Mouse (Mus musculus) c-Kit-positive CD71-positive TER-119-positive erythroid progenitor cells, embryonic 14.5 days (primary cell): Measurements from ENCODE around the gene Prl.
"Not testable (repeated sequence)": the region's sequence is repeated elsewhere in the genome, so short reads cannot be mapped to it uniquely, and the experiment has no call there.

ENCODE experiments used
- DNase-seq: peaks from one replicate; pipeline ENCODE4 v3.0.0-alpha.2; 2013; ENCODE audit warnings: low spot score

The Prl gene

DNA sequence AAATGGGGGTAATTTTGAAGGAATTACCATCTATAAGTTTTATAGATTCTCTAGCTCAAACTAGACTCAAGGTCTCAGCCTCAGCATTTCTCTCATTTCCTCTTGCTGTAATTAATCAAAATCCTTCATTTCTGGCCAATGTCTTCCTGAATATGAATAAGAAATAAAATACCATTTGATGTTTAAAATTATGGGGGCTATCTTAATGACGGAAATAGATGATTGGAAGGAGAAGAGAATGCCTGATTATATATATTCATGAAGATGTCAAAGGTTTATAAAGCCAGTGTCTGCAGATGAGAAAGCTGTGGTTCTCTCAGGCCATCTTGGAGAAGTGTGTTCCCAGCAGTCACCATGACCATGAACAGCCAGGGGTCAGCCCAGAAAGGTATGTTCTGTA is at the start of gene Prl:
Gene Prl, plus strand, starts transcription at position 301 of the 400 bp plus-strand sequence.
- DNase-seq: no peak

DNA sequence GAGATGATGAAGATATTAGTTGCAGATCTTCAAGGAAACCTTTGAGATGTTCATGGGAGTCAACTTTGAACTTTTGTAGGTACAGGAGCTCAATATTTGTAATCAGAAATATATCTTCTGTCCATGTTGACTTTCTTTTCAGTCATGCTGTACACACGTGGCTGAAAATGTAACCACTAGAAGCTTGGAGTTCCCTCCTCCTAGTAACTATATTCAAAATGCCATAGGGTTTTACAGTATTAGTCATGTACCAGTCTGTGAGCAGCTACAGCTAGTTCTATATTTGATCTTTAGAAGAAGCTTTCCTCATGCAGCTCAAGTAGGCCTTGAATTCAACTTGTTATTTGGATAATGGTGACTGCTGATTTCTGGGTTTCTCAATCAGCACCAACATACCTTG is 30.8 kb upstream of the Prl start:
- no peak for DNase-seq

DNA sequence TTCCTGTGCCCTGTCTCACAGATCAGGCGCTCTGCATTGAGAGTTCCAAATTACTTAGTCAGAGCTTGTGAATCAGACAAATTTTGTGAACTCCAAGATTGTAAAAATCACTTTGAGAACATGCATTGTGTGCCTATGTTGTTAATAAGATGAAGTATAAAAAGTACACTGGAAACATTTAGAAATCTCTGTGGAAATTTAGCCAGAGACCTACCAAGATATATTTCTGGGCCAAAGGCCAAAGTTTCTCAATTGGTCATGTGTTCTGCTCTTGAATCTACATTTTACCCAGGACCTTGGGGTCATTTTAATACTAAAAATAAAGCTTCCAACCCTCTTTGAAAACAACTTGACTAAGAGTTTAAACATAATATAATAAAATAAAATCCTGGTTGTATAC is 30.0 kb upstream of the Prl start:
- DNase-seq: no peak

DNA sequence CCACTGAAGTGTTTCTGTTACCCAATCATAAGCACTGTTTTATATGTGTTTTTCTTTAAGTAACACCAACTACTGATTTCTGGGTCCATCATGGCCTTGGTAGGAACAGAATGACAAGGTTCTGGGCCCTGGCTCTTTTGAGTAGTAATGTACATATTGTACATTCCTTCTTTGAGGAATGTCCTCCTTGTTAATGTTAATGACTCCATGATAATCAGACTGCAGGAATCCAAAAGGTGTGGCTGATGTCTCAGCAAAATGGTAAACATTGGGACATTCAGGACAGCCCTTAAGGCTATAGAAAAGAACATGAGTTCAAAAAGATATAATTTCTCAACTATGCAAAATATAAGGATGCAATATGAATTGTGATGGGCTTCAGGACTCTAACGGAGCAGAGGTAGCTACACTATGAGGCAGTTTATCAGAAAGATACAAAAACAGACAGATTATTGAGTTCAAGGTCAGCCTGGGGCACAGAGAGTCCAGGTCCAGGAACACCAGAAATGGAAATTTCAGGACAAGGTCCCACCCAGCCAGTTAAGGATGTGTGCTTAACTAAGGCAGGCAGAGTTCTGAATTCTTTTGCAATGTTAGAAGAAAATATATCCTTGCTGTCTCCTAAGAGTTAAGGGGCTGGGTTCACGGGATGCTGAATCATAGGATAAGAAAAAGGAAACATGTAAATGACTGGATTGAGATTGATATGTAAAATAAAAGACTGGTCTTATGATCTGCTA is 28.7 kb upstream of the Prl start:
- DNase-seq: no peak

DNA sequence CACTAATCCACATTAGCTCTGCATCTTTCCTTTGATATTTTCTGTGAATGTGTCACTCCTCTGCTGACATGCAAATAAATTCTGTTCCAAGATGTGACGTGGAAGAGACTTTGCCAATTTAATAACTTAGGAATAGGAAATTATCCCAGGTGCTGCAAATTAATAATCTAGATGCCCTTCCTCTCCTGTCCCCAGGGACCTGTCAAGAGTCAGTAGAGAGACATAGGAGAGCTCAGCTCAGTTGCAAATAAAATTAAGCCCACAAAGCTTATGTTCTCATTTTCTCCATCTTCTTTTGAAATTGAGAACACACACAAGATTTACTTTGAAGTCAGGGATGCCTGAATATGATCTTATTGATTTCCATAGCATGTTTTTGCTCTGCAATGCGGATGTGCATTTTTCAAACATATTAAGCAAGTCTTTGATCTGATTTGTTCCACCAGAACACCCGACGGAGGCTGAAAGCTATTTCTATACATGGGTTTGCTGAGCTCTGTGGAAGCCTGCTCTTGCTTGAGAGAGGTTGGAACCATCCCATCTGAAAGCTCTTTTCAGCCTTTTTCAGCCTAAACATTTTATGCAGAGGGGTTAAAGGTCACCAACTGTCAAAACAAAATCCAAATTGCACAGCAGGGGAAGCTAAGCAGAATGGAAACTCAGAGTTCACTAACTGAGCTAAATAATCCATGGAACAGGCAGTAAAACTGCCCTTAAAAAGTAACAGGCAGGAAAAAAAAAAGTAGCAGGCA is 26.1 kb upstream of the Prl start:
- DNase-seq: no peak

DNA sequence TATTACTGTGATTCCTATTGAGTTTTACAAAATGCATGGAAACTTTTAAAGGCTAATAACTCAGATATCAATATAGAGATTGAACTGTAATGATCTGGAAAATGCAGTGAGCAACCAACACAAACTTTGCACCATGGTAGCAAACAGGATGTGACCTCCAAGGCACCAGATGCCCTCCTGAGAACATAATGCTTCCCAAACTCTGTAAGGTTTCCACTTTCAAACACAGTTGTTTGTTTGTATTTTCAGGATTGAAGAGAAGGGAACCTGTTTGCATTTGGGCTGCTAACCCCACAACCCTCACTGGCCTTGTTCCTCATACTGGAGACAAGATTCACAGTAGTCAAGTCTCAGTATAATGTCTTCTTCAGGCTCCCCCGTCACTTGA is 25.5 kb upstream of the Prl start:
- no peak for DNase-seq

DNA sequence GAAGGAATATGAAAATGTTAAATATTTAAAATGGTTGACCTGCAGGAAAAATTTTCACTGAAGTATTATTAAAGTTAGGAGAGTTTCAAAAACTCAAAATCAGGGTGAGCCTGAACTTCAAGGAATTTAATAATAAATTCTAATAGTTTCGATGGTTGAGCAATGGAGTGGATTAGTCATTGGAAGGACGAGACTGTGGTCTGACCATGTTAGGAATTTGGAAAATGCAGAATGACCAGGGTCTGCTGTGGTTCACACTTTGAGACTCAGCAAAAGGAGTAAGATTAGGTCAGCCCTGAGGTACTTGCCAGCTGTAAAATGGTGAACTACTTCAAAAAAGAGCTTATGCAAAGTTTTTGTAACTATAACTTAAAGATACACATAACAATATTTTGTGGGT is 24.4 kb upstream of the Prl start:
- no peak for DNase-seq

DNA sequence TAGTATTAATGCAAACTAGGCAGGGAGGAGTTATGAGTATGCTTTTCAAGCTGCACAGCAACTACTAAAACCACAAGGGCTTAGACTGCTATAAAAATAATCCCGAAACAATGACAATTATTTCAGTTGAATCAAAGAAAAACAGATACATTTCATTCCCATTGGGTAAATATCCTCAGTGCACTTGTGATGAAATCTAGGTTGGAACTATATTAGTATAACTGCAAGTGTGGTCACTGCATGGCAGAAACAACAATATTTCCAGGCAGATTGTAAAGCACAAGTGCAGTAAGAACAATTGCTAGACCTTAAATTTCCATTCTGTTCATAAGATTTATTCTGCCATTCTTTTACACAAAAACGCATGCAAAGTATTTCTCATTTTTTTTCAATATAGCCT is 15.2 kb upstream of the Prl start:
- no peak for DNase-seq

DNA sequence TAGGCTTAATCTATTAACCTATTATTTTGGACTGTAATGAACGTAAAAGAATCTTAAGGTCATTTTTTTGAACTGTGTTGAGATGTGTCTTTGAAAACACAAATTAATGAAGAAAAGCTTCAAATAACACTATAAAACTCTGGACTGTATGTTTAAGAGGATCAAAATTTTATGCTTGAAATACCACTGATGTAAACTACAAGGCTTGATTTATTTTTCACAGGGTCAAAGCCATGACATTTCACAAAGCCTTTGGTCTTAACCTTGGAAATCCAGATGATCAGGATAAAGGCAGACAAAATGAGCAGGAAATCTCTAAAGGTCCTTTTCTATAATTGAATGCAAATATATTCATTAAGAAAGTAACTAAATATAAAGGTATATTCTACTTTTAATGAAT is 14.0 kb upstream of the Prl start:
- no peak for DNase-seq

DNA sequence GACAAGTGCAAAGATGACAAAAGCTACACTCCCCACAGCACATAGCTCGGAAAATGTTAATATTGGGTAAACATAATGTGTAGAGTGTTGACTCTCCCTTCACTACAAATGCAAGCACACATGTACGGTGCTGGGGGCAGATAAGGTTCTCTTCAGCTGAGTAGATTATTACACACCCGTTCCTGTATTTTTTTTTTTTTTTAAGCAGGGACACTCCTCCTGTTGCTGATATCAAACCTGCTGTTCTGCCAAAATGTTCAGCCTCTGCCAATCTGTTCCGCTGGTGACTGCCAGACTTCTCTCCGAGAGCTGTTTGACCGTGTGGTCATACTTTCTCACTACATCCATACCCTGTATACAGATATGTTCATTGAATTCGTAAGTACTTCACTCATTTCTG is 1.8 kb downstream of the Prl start:
- no peak for DNase-seq

DNA sequence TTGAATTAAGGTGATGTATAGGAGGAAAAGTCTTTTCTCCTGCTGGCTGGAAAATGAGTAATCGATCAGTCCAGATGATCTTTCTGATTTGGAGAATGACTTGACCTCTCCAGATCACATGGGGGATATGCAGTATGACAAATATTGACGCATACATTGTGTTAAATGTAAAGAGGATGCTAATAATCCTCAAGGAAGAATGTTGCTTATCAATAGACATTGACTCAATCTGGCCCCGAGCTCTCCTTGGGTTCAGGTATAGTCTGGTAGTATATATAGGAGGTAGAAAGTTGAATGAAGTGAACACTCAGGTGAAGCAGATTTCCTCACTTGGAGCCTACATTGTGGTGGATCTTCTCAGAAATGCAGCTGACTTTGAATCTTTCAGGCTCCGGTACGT is 36.5 kb downstream of the Prl start, which contains the start of gene Prl3d1:
Gene Prl3d1, plus strand, starts transcription at position 301 of the 400 bp plus-strand sequence.
- DNase-seq: not testable (repeated sequence)
